Mouse (Mus musculus) neural tube, embryonic 10.5 days (tissue): ENCODE measurements around the gene Rabepk.
"Not testable (repeated sequence)": the region's sequence is repeated elsewhere in the genome, so short reads cannot be mapped to it uniquely, and the experiment has no call there.

Experiments
- DNase-seq: peaks from one replicate; pipeline ENCODE4 v3.0.0-alpha.2; 2017; ENCODE audit warnings: low spot score; ENCODE audit errors: extremely low spot score

The Rabepk gene

GRCm38 (mm10) chr2:34804815-34805214 is 5.1 kb upstream of the Rabepk start:
- DNase-seq, result no peak

- no peak for DNase-seq
Observed at GRCm38 (mm10) chr2:34804172-34804571, 4.5 kb upstream of the Rabepk start.

- no peak for DNase-seq
Observed at GRCm38 (mm10) chr2:34803746-34804145, 4.0 kb upstream of the Rabepk start.

- DNase-seq, result peak; percentile 32
Observed at GRCm38 (mm10) chr2:34802565-34803245, 3.0 kb upstream of the Rabepk start.

GRCm38 (mm10) chr2:34801516-34802482 is 2.1 kb upstream of the Rabepk start:
- DNase-seq, result peak; percentile 97

GRCm38 (mm10) chr2:34800371-34800770 is 659 bp upstream of the Rabepk start:
- no peak for DNase-seq

- DNase-seq, result no peak
Observed at GRCm38 (mm10) chr2:34795426-34795825, 4.3 kb downstream of the Rabepk start.

GRCm38 (mm10) chr2:34794511-34794910 is 5.2 kb downstream of the Rabepk start:
- no peak for DNase-seq

GRCm38 (mm10) chr2:34792543-34792942 is 7.2 kb downstream of the Rabepk start:
- not testable (repeated sequence) for DNase-seq

- no peak for DNase-seq
Observed at GRCm38 (mm10) chr2:34790282-34790681, 9.4 kb downstream of the Rabepk start.

- DNase-seq, result peak; percentile 51
Observed at GRCm38 (mm10) chr2:34784085-34784484, 15.6 kb downstream of the Rabepk start.

- DNase-seq, result no peak
Observed at GRCm38 (mm10) chr2:34783064-34784020, 16.4 kb downstream of the Rabepk start.

- DNase-seq, result no peak
Observed at GRCm38 (mm10) chr2:34777237-34777868, 22.4 kb downstream of the Rabepk start.

- DNase-seq, result no peak
Observed at GRCm38 (mm10) chr2:34774493-34774892, 25.2 kb downstream of the Rabepk start.

GRCm38 (mm10) chr2:34773673-34774072 is 26.0 kb downstream of the Rabepk start:
- no peak for DNase-seq

- no peak for DNase-seq
Observed at GRCm38 (mm10) chr2:34772252-34773235, 27.2 kb downstream of the Rabepk start.

- peak; percentile 99 for DNase-seq
Observed at GRCm38 (mm10) chr2:34771368-34772226, 28.1 kb downstream of the Rabepk start, which contains the start of gene Hspa5. Gene Hspa5 (plus strand): TSS chr2:34771970.

- no peak for DNase-seq
Observed at GRCm38 (mm10) chr2:34770951-34771350, 28.8 kb downstream of the Rabepk start.
